Mouse (Mus musculus) T-helper 1 cell (primary cell): Measurements from ENCODE around the gene Stard8.
"Not testable (repeated sequence)": the region's sequence is repeated elsewhere in the genome, so short reads cannot be mapped to it uniquely, and the experiment has no call there.

ENCODE experiments used
- in situ Hi-C: fragments of 300-600 bp; cut with MboI, MseI; formaldehyde crosslinking; loops from one replicate; pipeline ENCODE4 v1.15.1; 2025; ENCODE audit warnings: high pct_unique_total_duplicates

Stard8 gene

DNA sequence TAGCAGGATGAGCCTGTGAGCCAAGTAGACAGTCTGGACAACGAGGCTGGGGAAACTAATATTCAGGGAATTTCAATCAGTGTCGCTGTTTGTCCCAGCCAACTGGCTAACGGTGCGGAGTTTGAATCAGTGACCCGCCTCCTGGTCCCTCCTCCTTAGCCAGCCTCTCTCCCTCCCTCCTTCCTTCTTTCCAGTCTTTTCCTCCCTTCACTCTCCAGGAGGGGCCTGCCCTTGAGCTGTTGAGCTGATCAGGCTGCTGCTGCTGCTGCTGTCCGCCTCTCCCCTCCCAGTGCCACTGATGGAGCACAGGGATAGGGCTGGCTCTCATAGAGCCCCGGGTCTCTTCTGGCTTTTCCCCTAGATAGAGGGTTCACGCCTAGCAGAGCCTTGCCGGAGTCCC is at the start of gene Stard8:
Stard8 (plus strand) TSS at position 203 of the 400 bp plus-strand sequence.
- in situ Hi-C loops: no loop called here

DNA sequence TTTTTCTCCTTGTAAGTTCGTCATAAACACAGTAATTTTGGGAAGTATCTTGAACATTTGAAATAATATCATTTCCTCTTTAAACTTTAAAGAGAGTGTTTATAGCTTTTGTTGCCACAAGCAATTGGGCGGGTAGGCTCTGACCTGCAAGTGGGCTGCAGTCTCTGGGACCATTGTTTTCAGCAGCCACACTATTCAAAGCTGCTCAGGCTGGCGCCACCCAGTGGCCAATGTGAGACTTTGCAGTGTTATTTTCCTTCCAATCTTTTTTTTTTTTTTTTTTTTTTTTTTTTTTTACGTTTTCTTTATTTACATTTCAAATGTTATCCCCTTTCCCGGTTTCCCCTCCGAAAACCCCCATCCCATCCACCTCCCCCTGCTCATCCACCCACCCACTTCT is 49.1 kb upstream of the Stard8 start:
- in situ Hi-C loops: no loop called here

DNA sequence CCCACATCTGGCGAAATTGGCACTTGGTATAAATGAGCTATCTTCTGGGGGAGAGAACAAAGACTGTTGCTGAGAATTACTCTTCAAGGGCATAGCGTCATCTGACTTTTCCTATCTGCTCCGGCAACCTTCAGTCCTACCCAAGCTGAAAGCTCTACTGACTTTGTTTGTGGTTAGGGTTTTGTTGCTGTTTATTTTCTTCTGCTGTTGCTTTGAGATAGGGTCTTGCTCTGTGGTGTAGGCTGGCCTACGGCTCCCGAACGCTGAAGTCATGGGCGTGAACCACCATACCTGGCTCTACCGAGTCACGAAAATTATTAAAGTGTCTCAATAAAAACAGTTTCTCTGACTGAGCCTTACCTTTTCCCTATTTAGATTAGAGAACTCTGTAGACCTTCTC is 44.8 kb upstream of the Stard8 start:
- in situ Hi-C loops: no loop called here

DNA sequence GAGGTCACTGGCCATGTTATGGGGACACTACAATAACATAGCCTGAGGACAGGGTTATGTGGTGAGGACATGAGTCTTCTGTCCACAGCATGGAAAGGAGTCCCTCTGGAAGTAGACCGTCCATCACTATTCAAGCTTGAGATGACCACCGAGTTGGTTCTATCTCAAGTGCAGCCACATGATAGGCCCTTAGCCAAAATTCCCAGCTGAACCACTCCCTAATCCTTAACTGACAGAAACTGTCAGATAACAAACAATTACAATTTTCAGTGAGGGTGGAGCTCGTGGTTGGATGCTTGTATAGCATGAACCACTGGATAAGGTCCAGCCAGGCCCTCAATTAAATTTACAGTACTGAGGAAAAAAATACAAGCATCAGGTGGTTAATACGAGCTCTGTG is 44.0 kb upstream of the Stard8 start:
- in situ Hi-C loops: no loop called here

DNA sequence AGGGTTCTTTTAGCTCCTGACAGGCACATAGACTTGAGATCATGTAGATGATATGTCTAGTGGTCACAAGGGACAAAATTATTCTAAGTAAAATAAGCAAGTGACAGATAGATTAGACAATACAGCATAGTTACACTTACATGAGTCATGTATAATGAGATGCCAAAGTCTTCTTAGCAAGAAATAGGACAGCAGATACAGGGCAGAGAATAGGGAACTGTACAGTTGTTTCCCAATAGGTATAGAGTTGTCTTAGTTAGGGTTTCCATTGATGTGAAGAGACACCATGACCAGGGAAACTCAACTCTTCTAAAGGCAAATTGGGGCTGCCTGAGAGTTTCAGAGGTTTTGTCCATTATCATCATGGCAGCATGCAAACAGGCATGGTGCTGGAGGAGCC is 39.3 kb upstream of the Stard8 start:
- in situ Hi-C loops: no loop called here

DNA sequence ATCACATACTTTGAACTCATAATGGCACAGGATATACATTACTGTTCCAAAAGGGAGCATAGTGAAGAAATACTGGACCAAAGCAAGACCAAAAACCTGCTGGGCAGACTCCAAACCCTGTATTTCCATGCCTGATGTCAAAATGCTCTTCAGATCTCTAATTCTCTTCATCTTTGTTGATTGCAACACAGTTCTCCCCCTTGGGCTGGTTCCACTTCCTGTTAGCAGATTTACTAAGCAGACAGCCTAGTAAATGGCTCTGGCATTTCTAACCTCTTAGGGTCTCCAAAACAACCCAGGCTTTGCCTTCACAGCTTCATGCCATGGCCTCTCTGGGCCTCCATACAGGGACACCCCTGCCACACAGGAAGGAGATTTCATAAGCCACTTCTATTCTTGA is 38.5 kb upstream of the Stard8 start:
- in situ Hi-C loops: no loop called here

GRCm38 (mm10) chrX:98986611-98987010 is 16.4 kb upstream of the Stard8 start:
- in situ Hi-C loops: not testable (repeated sequence)

DNA sequence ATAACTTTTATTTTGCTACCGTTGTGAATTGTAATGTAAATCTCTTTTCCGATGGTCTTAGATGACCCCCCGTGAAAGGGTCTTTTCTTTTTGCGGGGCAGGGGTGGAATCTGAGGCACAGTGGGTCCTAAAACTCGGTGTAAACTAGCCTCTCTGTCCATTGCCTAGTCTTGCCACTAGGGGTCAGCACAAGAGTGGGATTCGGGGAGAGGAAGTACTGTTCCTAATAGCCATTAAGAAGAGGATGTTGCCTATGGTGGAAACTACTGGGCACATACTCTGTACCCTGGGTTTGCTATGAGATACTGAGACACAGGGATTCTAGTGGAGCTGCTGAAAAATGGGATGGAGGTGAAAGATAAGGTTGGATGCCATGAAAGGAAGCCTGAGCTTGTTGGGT is 13.5 kb upstream of the Stard8 start:
- in situ Hi-C loops: no loop called here

- in situ Hi-C loops: no loop called here
Observed at GRCm38 (mm10) chrX:99002065-99002464, 983 bp upstream of the Stard8 start.

DNA sequence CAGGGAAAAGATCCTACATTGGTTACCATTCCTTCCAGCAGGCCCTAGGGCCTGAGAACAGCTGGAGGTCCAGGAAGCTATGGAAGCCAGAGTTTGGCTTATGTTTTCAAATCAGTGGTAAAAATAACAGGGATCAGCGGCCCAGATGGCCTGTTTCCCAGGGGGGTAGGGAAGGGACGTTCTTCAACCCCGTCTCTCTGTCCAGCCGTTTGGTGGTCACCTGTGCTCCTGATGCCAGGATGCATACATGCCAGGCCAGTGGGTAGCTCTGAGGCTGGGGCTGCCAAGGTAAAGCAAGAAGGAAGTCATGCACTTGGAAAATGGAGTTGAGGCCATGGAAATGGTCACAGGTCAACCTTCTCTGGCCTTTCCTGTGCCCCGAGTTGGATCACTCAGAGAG is 7.5 kb downstream of the Stard8 start:
- in situ Hi-C loops: no loop called here

GRCm38 (mm10) chrX:99011281-99011680 is 8.2 kb downstream of the Stard8 start:
- in situ Hi-C loops: no loop called here

- in situ Hi-C loops: no loop called here
Observed at GRCm38 (mm10) chrX:99012486-99012885, 9.4 kb downstream of the Stard8 start.

- in situ Hi-C loops: no loop called here
Observed at GRCm38 (mm10) chrX:99015705-99016104, 12.7 kb downstream of the Stard8 start.

- in situ Hi-C loops: no loop called here
Observed at GRCm38 (mm10) chrX:99016987-99017386, 13.9 kb downstream of the Stard8 start.

DNA sequence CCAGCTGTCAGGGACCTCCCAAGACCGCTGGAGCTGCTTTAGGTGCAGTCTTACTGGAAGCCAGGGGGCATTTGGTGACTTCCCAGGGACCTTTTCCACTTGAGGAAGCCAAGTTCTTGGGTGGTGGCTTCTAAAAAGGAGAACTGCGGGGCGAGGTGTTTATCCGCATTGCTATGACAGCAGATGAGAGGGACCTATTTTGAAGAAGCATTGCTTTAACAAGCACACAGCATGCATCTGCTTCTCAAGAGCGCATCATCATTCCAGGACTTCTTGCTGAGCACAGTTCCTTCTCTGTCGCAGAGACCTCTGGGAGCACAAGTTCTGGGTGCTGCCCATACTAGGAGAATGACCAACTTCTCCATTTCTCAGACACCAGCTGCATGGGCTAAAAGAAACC is 14.8 kb downstream of the Stard8 start:
- in situ Hi-C loops: no loop called here

GRCm38 (mm10) chrX:99019303-99019702 is 16.3 kb downstream of the Stard8 start:
- in situ Hi-C loops: no loop called here

DNA sequence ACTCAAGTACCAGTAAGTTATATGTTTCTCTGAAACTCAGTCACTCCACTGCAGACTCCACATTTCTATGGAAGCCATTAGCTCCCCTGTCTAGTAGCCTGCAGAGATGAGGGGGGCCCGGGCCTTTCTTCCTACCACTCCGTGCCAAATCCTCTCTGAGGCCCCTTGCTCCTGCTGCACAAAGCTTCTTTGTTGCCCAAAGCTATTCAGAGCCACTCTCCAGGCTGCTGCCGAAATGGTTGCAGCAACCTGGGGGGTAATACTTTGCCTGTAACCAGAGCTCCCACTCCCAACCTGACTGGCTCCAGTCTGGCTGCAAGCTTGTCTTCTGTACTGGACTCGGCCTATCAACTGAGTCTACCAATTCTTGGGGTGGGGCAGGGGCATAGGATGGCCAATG is 17.2 kb downstream of the Stard8 start:
- in situ Hi-C loops: no loop called here

DNA sequence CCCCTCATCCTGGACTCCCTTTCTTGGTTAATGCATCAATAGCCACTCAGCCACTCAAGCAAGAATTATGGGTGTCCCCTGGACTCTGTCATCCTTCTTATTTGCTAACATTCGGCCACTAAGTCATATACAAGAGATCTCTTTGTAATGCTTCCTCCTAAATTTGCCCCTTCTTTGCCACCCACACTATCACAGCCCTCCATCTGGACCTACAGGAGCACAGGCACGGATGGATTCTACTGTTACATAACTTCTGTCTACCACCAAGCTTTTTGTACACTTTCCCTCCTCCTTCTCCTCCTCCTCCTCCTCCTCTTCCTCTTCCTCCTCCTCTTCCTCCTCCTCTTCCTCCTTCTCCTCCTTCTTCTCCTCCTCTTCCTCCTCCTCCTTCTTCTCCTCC is 18.5 kb downstream of the Stard8 start:
- in situ Hi-C loops: no loop called here

- in situ Hi-C loops: no loop called here
Observed at GRCm38 (mm10) chrX:99023951-99024350, 20.9 kb downstream of the Stard8 start.

DNA sequence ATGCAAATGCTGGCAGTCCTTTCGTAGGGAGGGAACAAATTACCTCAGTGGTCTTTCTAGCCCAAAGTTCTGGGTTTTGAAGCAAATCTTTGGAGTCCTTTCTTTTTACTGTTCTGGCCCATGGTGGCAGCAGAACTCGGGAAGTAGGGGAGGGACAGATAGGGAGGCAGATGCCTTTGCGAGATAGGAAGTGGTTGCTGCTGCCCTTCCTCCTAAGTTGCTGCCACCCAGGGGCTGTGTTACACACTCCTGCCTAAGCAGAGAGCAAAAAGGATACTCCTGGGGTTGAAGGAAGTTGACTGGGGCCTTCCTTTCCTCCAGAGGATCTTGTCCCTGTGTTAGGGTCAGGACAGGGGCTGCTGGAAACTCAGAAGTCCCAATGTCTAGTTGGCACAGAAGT is 32.4 kb downstream of the Stard8 start:
- in situ Hi-C loops: no loop called here

DNA sequence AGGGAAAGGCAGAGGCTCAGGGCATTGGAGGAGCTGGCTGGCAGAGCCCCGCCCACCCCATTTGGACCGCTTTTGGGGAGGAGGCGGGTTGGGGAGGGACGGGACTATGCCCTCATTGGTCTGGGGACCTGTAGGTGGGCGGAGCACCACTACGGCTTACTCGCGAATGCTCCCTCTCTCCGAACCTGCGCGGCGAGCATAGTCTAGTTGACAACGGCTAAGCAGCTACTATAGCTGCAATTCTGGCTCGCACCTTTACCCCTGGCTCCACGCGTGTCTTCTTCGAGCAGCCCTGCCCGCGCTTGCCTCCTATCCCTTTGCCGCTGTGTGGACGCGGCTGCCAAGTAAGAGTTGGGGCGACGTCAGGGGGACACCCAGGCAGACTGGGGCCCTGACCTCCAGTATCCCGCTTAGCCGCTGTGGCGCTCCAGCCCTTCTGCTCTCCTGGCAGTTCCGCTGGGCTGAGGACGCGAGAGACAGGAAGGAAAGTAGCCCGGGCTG is 39.5 kb downstream of the Stard8 start:
- in situ Hi-C loops: no loop called here

DNA sequence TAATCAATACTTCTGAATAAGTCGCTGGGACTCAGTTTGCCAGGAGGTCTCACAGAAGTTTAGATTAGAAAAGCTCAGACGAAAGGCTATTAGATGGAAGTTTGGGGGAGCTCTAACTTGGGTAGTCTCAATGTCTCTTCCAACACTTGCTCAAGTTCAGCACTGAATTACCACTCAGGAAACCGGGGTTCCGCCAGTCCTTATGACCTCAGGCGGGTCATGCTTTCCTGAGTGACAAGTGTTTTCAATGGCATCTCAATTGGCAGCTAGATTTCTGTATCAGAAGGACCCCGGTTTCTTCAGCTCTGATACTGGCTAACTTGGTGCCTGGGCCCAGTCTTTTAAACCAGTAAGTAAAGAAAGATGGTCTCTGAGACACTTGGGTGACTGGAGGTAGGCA is 40.2 kb downstream of the Stard8 start:
- in situ Hi-C loops: no loop called here

GRCm38 (mm10) chrX:99043739-99044138 is 40.7 kb downstream of the Stard8 start:
- in situ Hi-C loops: no loop called here

DNA sequence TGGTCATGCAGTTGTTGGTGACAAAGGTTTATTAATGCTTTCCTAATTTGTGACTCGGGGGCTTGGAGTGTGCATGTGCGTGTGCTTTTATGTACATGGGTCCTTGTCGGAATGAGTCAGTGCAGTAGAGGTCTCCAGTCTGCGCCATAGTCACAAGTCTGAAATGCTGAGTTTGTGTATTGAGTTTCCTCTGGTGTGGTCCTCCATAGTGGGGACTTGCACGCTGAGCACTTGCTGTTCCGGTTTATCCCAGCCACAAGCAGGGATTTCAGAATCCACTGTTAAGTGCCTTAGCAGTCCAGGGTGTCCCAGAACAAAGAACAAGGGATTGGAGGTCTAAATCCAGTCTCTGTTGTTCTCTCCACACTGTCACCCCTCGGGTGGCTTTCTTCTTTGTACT is 42.3 kb downstream of the Stard8 start:
- in situ Hi-C loops: no loop called here
